Mouse (Mus musculus): Measurements from ENCODE around the gene Ftsj1.

The Ftsj1 gene

GRCm38 (mm10) chrX:8218114-8218513, 34.1 kb downstream of the Ftsj1 start:
- DNase-seq, result no peak

GRCm38 (mm10) chrX:8217383-8217782, 34.8 kb downstream of the Ftsj1 start:
- DNase-seq, result no peak

GRCm38 (mm10) chrX:8211490-8212207, 40.6 kb downstream of the Ftsj1 start:
- DNase-seq, result no peak

- no peak for DNase-seq
Measured at GRCm38 (mm10) chrX:8209720-8210119, 42.5 kb downstream of the Ftsj1 start.

GRCm38 (mm10) chrX:8207224-8207623, 45.0 kb downstream of the Ftsj1 start:
- DNase-seq, result no peak

- no peak for DNase-seq
Measured at GRCm38 (mm10) chrX:8206694-8207197, 45.5 kb downstream of the Ftsj1 start.

- DNase-seq, result peak; percentile 16 to 26
Measured at GRCm38 (mm10) chrX:8206015-8206693, 46.1 kb downstream of the Ftsj1 start, which contains the start of gene Porcn. Gene Porcn, minus strand, starts transcription at chrX:8206525.

- no peak for DNase-seq
Measured at GRCm38 (mm10) chrX:8205551-8205950, 46.7 kb downstream of the Ftsj1 start.

- DNase-seq, result no peak
Measured at GRCm38 (mm10) chrX:8205088-8205487, 47.1 kb downstream of the Ftsj1 start.

- no peak for DNase-seq
Measured at GRCm38 (mm10) chrX:8204076-8204475, 48.1 kb downstream of the Ftsj1 start.

GRCm38 (mm10) chrX:8203105-8203504, 49.1 kb downstream of the Ftsj1 start:
- DNase-seq, result no peak

- peak in 1 of 2 experiments; percentile 2 for DNase-seq
Measured at GRCm38 (mm10) chrX:8193419-8193723, 58.8 kb downstream of the Ftsj1 start, which contains the start of gene Ebp. Gene Ebp, minus strand, starts transcription at chrX:8193512.

- DNase-seq, result peak; percentile 64 to 68
Measured at GRCm38 (mm10) chrX:8192640-8193418, 59.4 kb downstream of the Ftsj1 start.

- no peak for DNase-seq
Measured at GRCm38 (mm10) chrX:8192126-8192639, 60.0 kb downstream of the Ftsj1 start.
